Mouse (Mus musculus) right cerebral cortex, postnatal 25 days (tissue): ENCODE measurements around the gene Smyd3.

Source experiments
- DNase-seq: peaks from one replicate; pipeline ENCODE4 v3.0.0; 2022

Smyd3 gene

DNA sequence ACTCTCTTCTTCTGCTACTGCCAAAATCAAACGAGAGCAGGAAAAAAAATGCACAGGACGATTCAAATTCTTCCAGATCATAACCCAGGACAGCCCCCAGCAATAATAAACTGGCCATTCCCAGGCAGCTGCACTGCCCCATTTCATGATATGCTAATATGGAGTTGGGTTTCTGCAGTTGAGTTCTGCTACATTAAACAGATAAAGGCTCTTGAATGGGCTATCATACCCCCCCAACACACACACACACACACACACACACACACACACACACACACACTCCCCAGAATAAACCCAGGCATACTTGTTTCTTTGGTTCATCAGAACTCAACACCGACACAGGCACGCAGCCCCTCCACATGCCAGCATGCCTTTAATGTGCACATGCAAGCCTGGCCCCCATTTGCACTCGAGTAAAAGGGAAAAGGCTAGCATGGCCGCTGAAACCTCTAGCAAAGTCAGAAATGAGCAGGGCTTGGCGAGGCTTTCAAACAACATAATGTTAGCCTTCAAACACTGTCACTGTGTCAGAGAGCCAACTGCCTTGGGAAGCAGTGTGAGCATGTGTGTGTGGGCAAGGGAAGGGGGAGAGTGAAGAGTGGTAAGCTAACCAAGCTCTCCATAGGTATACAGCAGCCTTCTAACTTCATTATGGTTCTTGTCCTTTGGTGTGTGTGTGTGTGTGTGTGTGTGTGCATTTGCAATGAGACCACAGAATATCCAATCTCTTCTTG lies 513.5 kb downstream of the Smyd3 start:
- DNase-seq = no peak

GRCm38 (mm10) chr1:179003406-179004132 lies 514.3 kb downstream of the Smyd3 start:
- no peak for DNase-seq

GRCm38 (mm10) chr1:178999876-179000528 lies 517.8 kb downstream of the Smyd3 start:
- DNase-seq = no peak

GRCm38 (mm10) chr1:178997870-178998269 lies 520.0 kb downstream of the Smyd3 start:
- no peak for DNase-seq

DNA sequence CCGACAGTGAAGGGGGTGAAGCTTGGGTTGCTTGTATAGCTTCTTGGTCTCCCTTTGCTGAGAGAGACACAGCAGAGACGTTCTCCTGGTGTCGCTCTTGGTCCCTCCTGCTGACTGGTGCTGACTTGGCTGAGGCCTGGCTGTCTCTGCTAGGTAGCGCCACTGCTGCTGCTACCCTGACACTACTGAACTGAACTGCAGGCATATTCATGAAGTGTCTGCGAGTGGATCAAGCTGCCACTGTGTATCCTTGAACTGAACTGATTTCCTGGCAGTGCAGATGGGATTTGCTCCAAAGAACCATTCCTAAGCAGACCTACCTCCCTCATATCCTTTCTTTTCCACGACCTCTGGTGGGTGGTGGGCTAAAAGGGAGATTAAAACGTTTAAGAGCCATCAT lies 523.6 kb downstream of the Smyd3 start:
- no peak for DNase-seq

DNA sequence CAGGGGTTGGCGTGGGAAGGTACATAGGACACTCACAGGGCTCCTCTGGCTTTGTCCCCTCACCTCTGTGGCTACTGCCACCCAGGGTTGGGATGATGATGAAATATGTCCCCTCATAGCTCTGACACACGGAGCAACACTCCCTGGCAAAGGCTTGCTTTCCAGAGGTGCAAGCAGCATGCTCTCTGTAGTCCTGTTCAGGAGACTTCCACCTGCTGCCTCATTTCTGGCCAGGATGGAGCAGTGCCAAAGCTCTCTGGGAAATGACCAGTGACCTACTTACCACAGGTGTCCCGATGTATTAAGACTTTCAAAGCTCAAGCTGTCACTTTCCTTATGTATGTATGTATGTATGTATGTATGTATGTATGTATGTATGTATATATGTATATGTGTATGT lies 525.3 kb downstream of the Smyd3 start:
- no peak for DNase-seq

DNA sequence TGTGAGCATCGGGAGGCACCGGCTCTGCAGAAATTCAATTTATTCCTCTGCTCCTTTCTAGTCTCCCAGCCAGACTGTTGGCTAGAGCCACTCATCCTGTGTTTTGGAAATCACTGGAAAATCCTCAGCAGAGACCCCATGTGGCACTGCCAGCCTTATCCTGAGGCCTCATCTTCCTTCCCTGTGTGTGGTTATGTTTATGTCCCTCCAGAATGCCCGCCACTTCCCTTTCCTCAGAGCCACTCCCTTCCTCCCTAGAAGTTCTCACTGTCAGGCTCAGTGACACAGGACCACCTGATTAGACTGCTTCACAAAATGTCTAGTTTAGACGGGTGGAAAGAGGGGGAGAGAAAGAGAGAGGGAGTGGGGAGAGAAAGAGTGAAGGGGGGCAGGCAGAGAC lies 526.4 kb downstream of the Smyd3 start:
- no peak for DNase-seq

DNA sequence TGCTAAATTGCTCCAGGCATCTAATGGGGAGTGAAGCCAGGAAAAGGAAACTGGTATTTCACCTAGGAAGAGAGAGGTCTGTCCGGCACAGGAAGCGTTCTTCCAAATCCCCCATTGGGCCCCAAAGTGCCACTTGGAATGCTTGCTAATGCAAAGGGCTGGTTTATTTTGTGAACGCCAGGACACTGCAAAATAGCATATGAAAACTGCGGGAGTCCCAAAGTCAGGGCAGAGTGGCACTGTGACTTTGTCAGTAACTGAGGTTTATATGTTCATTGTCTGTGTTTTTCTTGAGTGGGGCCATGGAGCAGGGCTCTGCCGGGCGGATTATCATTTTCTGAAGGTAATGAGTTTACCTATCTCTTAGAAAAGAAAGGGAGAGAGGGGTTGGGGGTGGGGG lies 526.8 kb downstream of the Smyd3 start:
- no peak for DNase-seq

- no peak for DNase-seq
Observed at GRCm38 (mm10) chr1:178989485-178989884, 528.4 kb downstream of the Smyd3 start.

GRCm38 (mm10) chr1:178988176-178988575 lies 529.7 kb downstream of the Smyd3 start:
- no peak for DNase-seq

- DNase-seq = no peak
Observed at GRCm38 (mm10) chr1:178981641-178982040, 536.2 kb downstream of the Smyd3 start.

GRCm38 (mm10) chr1:178980185-178980584 lies 537.7 kb downstream of the Smyd3 start:
- no peak for DNase-seq

- DNase-seq = no peak
Observed at GRCm38 (mm10) chr1:178978617-178979245, 539.1 kb downstream of the Smyd3 start.

DNA sequence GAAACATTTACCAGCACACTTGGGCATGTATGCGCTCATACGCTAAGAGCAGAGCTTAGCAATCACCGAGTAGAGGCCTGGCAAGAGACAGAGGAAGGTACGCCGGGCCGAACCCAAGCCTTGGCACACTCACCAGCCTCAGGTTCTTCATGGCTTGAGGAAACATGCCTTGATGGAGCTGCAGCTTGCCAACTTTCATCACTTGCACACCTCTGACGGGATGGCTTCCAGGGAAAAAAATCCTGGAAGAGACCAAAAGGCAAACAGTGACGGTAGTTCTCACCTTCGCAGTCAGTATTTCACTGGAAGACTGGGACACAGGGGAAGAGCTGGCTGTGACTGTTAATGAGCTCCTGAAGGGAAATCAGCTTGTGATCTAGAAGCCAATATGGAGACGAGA lies 545.8 kb downstream of the Smyd3 start:
- no peak for DNase-seq

GRCm38 (mm10) chr1:178961661-178962060 lies 556.2 kb downstream of the Smyd3 start:
- no peak for DNase-seq

- DNase-seq = peak; percentile 59
Observed at GRCm38 (mm10) chr1:178960015-178960559, 557.8 kb downstream of the Smyd3 start.

DNA sequence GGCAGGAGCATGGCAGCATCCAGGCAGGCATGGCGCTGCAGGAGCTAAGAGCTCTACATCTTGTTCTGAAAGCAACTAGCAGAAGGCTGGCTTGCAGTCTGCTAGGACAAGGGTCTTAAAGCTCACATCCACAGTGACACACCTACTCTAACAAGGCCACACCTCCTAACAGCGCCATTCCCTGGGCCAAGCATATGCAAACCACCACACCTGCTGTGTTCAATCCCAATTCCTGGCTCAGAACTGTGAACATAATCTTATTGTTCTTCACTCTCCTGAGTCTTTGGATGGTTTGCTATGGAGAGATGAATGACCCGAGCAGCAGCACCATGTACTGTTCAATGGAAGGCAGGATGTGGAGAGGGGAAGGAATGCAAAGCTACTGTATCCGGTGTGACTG lies 559.2 kb downstream of the Smyd3 start:
- DNase-seq = no peak

DNA sequence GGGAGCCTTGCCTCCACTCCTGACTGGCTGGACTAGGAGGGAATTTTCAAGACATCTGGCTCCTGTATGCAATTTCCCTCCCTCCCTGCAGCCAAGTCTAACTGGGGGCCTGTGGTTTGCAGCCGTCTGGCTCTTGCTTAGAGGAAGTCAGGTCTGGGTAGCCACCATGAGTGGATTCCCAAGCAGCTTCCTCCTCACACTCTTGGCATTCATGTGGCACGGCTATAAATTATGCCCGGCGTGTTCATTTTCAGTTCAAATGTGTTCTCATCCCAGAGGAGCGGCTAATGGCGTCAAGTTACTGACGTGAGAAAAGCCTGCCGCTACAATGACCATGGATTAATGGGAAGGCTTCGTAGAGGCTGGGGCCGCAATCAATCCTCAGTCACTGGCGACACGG lies 564.9 kb downstream of the Smyd3 start:
- DNase-seq = no peak

DNA sequence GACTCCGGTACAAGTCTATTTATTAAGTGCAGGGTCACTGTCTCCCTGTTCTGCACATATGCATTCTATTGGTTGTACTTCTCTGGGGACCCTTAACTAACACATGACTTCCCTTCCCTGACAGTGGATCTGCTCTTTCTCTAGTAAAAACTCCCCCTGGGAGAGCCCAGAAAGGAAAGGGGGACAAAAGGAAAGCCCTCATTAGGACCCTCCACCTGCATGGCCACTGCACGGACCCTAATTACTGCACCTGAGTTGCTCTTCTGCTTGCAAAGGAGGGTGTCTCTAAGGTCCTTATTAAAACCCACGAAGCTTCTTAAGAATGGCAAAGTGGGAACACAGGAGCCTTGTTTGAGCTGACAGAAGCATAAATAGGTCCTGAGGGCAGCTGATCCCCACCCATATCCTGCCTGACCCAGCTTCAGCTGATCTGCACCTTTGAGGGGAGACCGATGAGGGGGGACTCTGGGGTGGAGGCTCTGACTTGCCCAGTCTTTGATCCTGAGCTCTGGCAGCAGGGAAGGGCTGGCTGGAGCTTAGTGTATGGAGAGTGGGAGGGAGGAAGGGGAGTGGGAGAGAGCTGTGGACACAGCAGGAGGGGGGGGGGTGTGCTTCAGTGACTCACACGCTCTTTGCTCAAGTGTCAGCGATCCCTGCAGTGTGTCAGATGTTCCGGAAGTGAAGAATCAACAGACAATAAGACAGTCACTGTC lies 575.4 kb downstream of the Smyd3 start:
- DNase-seq = no peak

DNA sequence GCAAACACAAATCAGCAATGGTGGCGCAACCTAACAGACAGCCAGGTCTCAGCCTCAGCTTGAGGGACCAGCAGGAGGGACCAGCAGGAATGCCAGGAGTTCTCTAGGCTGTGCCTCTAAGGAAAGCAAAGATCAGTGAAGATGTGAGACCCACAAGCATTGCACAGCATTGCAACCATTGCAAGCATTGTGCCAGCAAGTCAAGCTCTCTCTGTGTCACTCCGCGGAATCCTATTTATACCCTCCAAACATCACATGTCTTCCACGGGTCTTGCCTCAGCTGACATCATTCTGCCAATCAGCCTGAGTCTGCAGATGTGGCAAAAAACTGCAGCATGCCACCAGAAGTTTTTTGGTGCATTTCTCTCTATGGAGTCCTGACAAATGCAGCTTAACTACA lies 577.5 kb downstream of the Smyd3 start:
- DNase-seq = no peak

DNA sequence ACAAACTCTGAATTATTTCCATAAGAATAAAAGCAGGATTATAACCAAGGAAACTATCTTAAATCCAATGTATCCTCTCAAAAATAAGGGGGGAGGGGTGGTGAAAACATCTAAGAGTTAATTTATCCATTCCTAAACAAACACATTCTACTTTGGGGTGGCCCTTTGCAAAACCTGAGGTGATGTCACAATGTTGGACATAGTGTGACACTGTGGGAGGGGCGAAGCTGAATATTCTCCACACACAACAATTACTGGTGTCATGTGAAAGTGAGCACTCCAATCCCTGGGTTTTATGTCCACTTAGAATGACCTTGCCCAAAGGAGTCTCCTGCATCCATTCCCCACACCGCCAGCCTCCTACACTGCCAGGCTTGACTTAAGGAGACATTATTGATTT lies 580.9 kb downstream of the Smyd3 start:
- DNase-seq = no peak

GRCm38 (mm10) chr1:178936457-178936856 lies 581.4 kb downstream of the Smyd3 start:
- no peak for DNase-seq
